Mouse (Mus musculus): ENCODE results near the gene Map3k5. TPM values are rescaled to one million over a fixed set of nuclear protein-coding genes. Genes with fewer than 3 reads are reported as not detected.

The Map3k5 gene
- polyA plus RNA-seq, 1 experiment from 2014 or later = 2.1 TPM

- H3K9ac ChIP-seq = peak within 1 kb of the TSS; percentile 73
- no peak within 1 kb of the TSS for H3K27ac ChIP-seq
- H3K27me3 ChIP-seq = peaks cover 50% of the 10 kb centered on the region
Measured at GRCm38 (mm10) chr10:20148130-20148772, 214.0 kb downstream of the Map3k5 start, which contains the start of gene Map7. Gene Map7 (plus strand): TSS chr10:20148471.

GRCm38 (mm10) chr10:20148773-20149120 is 214.5 kb downstream of the Map3k5 start:
- WGBS = under 1% methylated on average over 43 of the region's 58 CpGs
- peak overlapping the region; percentile 73 for H3K9ac ChIP-seq
- peaks cover 50% of the 10 kb centered on the region for H3K27me3 ChIP-seq
- no peaks in the 10 kb centered on the region for H3K36me3 ChIP-seq
- peak overlapping the region; percentile 75 for H3K4me3 ChIP-seq
- peak; percentile 66 for ATAC-seq (ENCODE audit: low FRiP score, low read depth)
- H3K27ac ChIP-seq = no peak overlapping the region
- H3K4me2 ChIP-seq (replicated peaks) = peak overlapping the region; percentile 96
- H3K9me3 ChIP-seq = no peaks in the 10 kb centered on the region
- H3K4me1 ChIP-seq = peaks cover 13% of the 10 kb centered on the region

More at GRCm38 (mm10) chr10:20148130-20148772, 214.0 kb downstream of the Map3k5 start, which contains the start of gene Map7:
- peak within 1 kb of the TSS; percentile 96 for H3K4me2 ChIP-seq (replicated peaks)
- H3K9me3 ChIP-seq = no peaks in the 10 kb centered on the region
- ATAC-seq (ENCODE audit: low FRiP score, low read depth) = 0 out of 2 replicates have a peak, but pooled peaks have one; percentile 10
- peaks cover 13% of the 10 kb centered on the region for H3K4me1 ChIP-seq
- H3K36me3 ChIP-seq = no peaks in the 10 kb centered on the region
- WGBS = 6% methylated on average over 42 of the region's 51 CpGs
- peak within 1 kb of the TSS; percentile 75 for H3K4me3 ChIP-seq

GRCm38 (mm10) chr10:20149121-20149834 is 215.0 kb downstream of the Map3k5 start:
- H3K9me3 ChIP-seq = no peaks in the 10 kb centered on the region
- H3K27ac ChIP-seq = no peak overlapping the region
- under 1% methylated on average over 59 of the region's 74 CpGs for WGBS

GRCm38 (mm10) chr10:20149835-20150355 is 215.6 kb downstream of the Map3k5 start:
- Histone ChIP-seq H3K27ac (no peak overlapping the region), H3K27me3 (peaks cover 50% of the 10 kb centered on the region), H3K4me3 (peak overlapping the region; percentile 75), H3K9me3 (no peaks in the 10 kb centered on the region), H3K9ac (peak overlapping the region; percentile 73), H3K36me3 (no peaks in the 10 kb centered on the region), H3K4me2 (replicated peaks) (peak overlapping the region; percentile 96), H3K4me1 (peaks cover 13% of the 10 kb centered on the region)
- ATAC-seq (ENCODE audit: low FRiP score, low read depth) = no peak
- 5% methylated on average over 13 of the region's 13 CpGs for whole genome bisulfite sequencing

More at GRCm38 (mm10) chr10:20149121-20149834, 215.0 kb downstream of the Map3k5 start:
- no peaks in the 10 kb centered on the region for H3K36me3 ChIP-seq
- H3K4me2 ChIP-seq (replicated peaks) = peak overlapping the region; percentile 96
- peak; percentile 63 for ATAC-seq (ENCODE audit: low FRiP score, low read depth)
- peak overlapping the region; percentile 75 for H3K4me3 ChIP-seq
- H3K27me3 ChIP-seq = peaks cover 50% of the 10 kb centered on the region
- H3K4me1 ChIP-seq = peaks cover 13% of the 10 kb centered on the region
- H3K9ac ChIP-seq = peak overlapping the region; percentile 73

GRCm38 (mm10) chr10:20152131-20152530 is 217.9 kb downstream of the Map3k5 start:
- no peaks in the 10 kb centered on the region for H3K36me3 ChIP-seq
- no peak overlapping the region for H3K9ac ChIP-seq
- peaks cover 13% of the 10 kb centered on the region for H3K4me1 ChIP-seq
- no peak overlapping the region for H3K4me2 ChIP-seq (replicated peaks)
- peaks cover 38% of the 10 kb centered on the region for H3K27me3 ChIP-seq
- WGBS = 100% methylated on average over 1 of the region's 1 CpGs
- ATAC-seq (ENCODE audit: low FRiP score, low read depth) = no peak
- no peak overlapping the region for H3K4me3 ChIP-seq
- no peak overlapping the region for H3K27ac ChIP-seq
- no peaks in the 10 kb centered on the region for H3K9me3 ChIP-seq

GRCm38 (mm10) chr10:20153507-20153906 is 219.2 kb downstream of the Map3k5 start:
- ATAC-seq (ENCODE audit: low FRiP score, low read depth) = no peak
- Histone ChIP-seq H3K4me2 (replicated peaks) (no peak overlapping the region), H3K4me1 (peaks cover 9% of the 10 kb centered on the region), H3K9ac (no peak overlapping the region), H3K9me3 (no peaks in the 10 kb centered on the region), H3K36me3 (no peaks in the 10 kb centered on the region), H3K27me3 (peaks cover 24% of the 10 kb centered on the region), H3K4me3 (no peak overlapping the region), H3K27ac (no peak overlapping the region)
- WGBS = 51% methylated on average over 2 of the region's 2 CpGs

GRCm38 (mm10) chr10:20155401-20155800 is 221.1 kb downstream of the Map3k5 start:
- Histone ChIP-seq H3K36me3 (no peaks in the 10 kb centered on the region), H3K4me1 (no peaks in the 10 kb centered on the region), H3K4me2 (replicated peaks) (no peak overlapping the region), H3K27me3 (peaks cover 5% of the 10 kb centered on the region), H3K4me3 (no peak overlapping the region), H3K9me3 (no peaks in the 10 kb centered on the region), H3K9ac (no peak overlapping the region), H3K27ac (no peak overlapping the region)
- no peak for ATAC-seq (ENCODE audit: low FRiP score, low read depth)
- 85% methylated on average over 7 of the region's 7 CpGs for WGBS

- ATAC-seq (ENCODE audit: low FRiP score, low read depth) = no peak
- no peak overlapping the region for H3K9ac ChIP-seq
- no peaks in the 10 kb centered on the region for H3K36me3 ChIP-seq
- WGBS = 81% methylated on average over 8 of the region's 8 CpGs
- H3K4me1 ChIP-seq = no peaks in the 10 kb centered on the region
- H3K9me3 ChIP-seq = no peaks in the 10 kb centered on the region
- H3K27me3 ChIP-seq = no peaks in the 10 kb centered on the region
- no peak overlapping the region for H3K27ac ChIP-seq
- no peak overlapping the region for H3K4me3 ChIP-seq
- H3K4me2 ChIP-seq (replicated peaks) = no peak overlapping the region
Measured at GRCm38 (mm10) chr10:20157021-20157726, 222.9 kb downstream of the Map3k5 start.

- H3K9me3 ChIP-seq = no peaks in the 10 kb centered on the region
- H3K4me2 ChIP-seq (replicated peaks) = no peak overlapping the region
- H3K27me3 ChIP-seq = no peaks in the 10 kb centered on the region
- H3K4me1 ChIP-seq = no peaks in the 10 kb centered on the region
- no peak overlapping the region for H3K4me3 ChIP-seq
- no peak overlapping the region for H3K9ac ChIP-seq
- no peak for ATAC-seq (ENCODE audit: low FRiP score, low read depth)
- H3K27ac ChIP-seq = no peak overlapping the region
- WGBS = 56% methylated on average over 4 of the region's 4 CpGs
- H3K36me3 ChIP-seq = no peaks in the 10 kb centered on the region
Measured at GRCm38 (mm10) chr10:20158756-20159155, 224.5 kb downstream of the Map3k5 start.

GRCm38 (mm10) chr10:20159308-20159707 is 225.0 kb downstream of the Map3k5 start:
- Histone ChIP-seq H3K4me1 (no peaks in the 10 kb centered on the region), H3K9ac (no peak overlapping the region), H3K4me3 (no peak overlapping the region), H3K4me2 (replicated peaks) (no peak overlapping the region), H3K36me3 (no peaks in the 10 kb centered on the region), H3K27ac (no peak overlapping the region), H3K27me3 (no peaks in the 10 kb centered on the region), H3K9me3 (no peaks in the 10 kb centered on the region)
- WGBS = 87% methylated on average over 5 of the region's 5 CpGs
- no peak for ATAC-seq (ENCODE audit: low FRiP score, low read depth)

GRCm38 (mm10) chr10:20160914-20161313 is 226.6 kb downstream of the Map3k5 start:
- H3K36me3 ChIP-seq = no peaks in the 10 kb centered on the region
- no peak overlapping the region for H3K4me2 ChIP-seq (replicated peaks)
- no peak overlapping the region for H3K9ac ChIP-seq
- H3K9me3 ChIP-seq = peaks cover 4% of the 10 kb centered on the region; the same call in 1 of the 2 replicates
- no peak for ATAC-seq (ENCODE audit: low FRiP score, low read depth)
- WGBS = 66% methylated on average over 8 of the region's 8 CpGs
- no peaks in the 10 kb centered on the region for H3K4me1 ChIP-seq
- H3K27me3 ChIP-seq = no peaks in the 10 kb centered on the region
- no peak overlapping the region for H3K27ac ChIP-seq
- H3K4me3 ChIP-seq = no peak overlapping the region

- H3K4me2 ChIP-seq (replicated peaks) = no peak overlapping the region
- H3K27ac ChIP-seq = no peak overlapping the region
- no peaks in the 10 kb centered on the region for H3K36me3 ChIP-seq
- H3K27me3 ChIP-seq = no peaks in the 10 kb centered on the region
- peaks cover 10% of the 10 kb centered on the region for H3K4me1 ChIP-seq
- no peak overlapping the region for H3K4me3 ChIP-seq
- no peak for ATAC-seq (ENCODE audit: low FRiP score, low read depth)
- H3K9me3 ChIP-seq = peaks cover 4% of the 10 kb centered on the region; the same call in 1 of the 2 replicates
- no peak overlapping the region for H3K9ac ChIP-seq
- WGBS = 82% methylated on average over 5 of the region's 5 CpGs
Measured at GRCm38 (mm10) chr10:20164810-20165209, 230.5 kb downstream of the Map3k5 start.
